Mouse (Mus musculus): ENCODE data around the gene Epb41.

DNA sequence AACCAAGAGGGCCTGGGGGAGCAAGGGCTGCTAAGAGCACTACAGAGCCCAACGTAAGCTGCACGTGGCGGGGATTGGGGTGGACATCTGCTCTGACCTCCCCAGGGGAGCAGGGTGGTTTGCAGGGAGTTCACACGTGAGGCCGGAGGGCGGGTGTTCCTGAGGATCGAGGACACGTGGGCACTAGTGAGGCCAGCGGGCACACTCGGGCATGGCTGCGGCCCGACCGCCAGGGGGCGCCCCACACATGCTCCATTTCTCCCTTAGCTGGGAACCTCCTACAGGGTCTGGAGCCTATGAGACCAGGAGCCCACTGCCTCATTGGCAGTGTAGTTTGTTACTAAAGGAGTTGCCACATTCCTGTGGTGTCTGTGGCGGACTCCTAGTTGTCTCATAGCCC, 158.7 kb downstream of the Epb41 start:
- TF ChIP-seq CTCF (IDR thresholded peaks at IDR 0.05), result 0 out of 2 replicates have a peak, but pooled peaks have one; percentile 100
- TF ChIP-seq POLR2A (IDR thresholded peaks at IDR 0.05; ENCODE audit: insufficient read depth, low read depth, low read length), result no peak

Data from heart, adult 2 months (tissue).